Mouse (Mus musculus): ENCODE measurements at regions not wholly inside any gene's neighbourhood (a gene's known extent, or its start where the extent isn't known, plus 50 kb on each side); places are given as distances from the start of the nearest gene placed in this dataset.

- DNase-seq (ENCODE audit: low spot score), result no peak
Observed at GRCm38 (mm10) chr8:47615061-47615460, 60.3 kb downstream of the Ing2 start.

DNA sequence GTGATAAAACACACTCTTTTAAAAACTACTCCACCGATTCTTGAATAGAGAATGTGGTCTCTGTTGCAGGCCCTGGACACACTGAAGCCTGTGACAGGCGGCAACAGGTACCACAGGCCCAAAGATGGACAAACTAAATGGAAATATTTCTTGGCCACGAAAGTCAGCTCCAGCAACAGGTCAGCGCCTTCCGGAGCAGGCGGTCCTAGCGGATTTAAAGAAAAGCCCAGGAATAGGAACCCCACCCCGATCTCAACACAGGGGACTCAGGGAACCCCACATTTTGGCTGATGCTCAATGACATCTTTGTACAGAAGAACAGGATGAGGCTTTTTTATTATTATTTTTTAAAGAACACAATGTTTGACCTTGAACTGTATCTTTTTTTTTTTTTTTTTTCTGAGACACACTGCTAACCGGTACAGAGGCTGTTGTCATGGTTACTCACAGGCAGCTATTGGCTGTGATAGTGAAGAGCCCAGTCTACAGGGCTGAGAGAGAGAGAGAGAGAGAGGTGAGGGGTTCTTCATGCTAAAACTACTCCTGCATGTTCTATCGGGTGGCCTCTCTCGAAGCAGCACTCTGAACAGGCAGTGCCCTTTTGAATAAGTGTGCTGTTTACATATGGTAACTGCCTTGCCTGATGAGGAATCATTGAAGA, 63.5 kb downstream of the Ing2 start:
- no peak for DNase-seq (ENCODE audit: low spot score)

- no peak for DNase-seq (ENCODE audit: low spot score)
Observed at GRCm38 (mm10) chr8:47609969-47610368, 65.4 kb downstream of the Ing2 start.

- peak; percentile 2 for DNase-seq (ENCODE audit: low spot score)
Observed at GRCm38 (mm10) chr8:47604198-47604835, 70.9 kb downstream of the Rwdd4a start.
